Mouse (Mus musculus) CH12F3 (cell line): ENCODE data around the gene Mapk13.
"Not testable (repeated sequence)": the region's sequence is repeated elsewhere in the genome, so short reads cannot be mapped to it uniquely, and the experiment has no call there.

Source experiments
- in situ Hi-C: fragments of 300-500 bp; cut with MboI; formaldehyde crosslinking; loops from 2 replicates; pipeline ENCODE4 v1.14.3; 2020; ENCODE audit warnings: low sequenced_read_pairs

Mapk13 gene

GRCm38 (mm10) chr17:28812345-28812744, 43.2 kb downstream of the Mapk13 start:
- in situ Hi-C loops = no loop called here

- in situ Hi-C loops = no loop called here
These were observed 45.5 kb downstream of the Mapk13 start for GRCm38 (mm10) chr17:28814529-28815097.

- in situ Hi-C loops = no loop called here
These were observed 46.4 kb downstream of the Mapk13 start for GRCm38 (mm10) chr17:28815384-28816004.

- in situ Hi-C loops = not testable (repeated sequence)
These were observed 47.2 kb downstream of the Mapk13 start for GRCm38 (mm10) chr17:28816326-28816725.

- in situ Hi-C loops = no loop called here
These were observed 48.0 kb downstream of the Mapk13 start for GRCm38 (mm10) chr17:28816875-28817811.

- in situ Hi-C loops = no loop called here
These were observed 51.1 kb downstream of the Mapk13 start for GRCm38 (mm10) chr17:28820189-28820588.

GRCm38 (mm10) chr17:28823004-28823745, 54.1 kb downstream of the Mapk13 start:
- in situ Hi-C loops = no loop called here

- in situ Hi-C loops = no loop called here
These were observed 54.7 kb downstream of the Mapk13 start for GRCm38 (mm10) chr17:28823749-28824148.

GRCm38 (mm10) chr17:28824896-28825295, 55.8 kb downstream of the Mapk13 start:
- in situ Hi-C loops = no loop called here

GRCm38 (mm10) chr17:28825359-28826041, 56.4 kb downstream of the Mapk13 start:
- in situ Hi-C loops = no loop called here

- in situ Hi-C loops = no loop called here
These were observed 58.7 kb downstream of the Mapk13 start for GRCm38 (mm10) chr17:28827665-28828231.

GRCm38 (mm10) chr17:28829120-28829519, 60.0 kb downstream of the Mapk13 start:
- in situ Hi-C loops = no loop called here
